Mouse (Mus musculus): ENCODE measurements at regions not wholly inside any gene's neighbourhood (a gene's known extent, or its start where the extent isn't known, plus 50 kb on each side); places are given as distances from the start of the nearest gene placed in this dataset.

DNA sequence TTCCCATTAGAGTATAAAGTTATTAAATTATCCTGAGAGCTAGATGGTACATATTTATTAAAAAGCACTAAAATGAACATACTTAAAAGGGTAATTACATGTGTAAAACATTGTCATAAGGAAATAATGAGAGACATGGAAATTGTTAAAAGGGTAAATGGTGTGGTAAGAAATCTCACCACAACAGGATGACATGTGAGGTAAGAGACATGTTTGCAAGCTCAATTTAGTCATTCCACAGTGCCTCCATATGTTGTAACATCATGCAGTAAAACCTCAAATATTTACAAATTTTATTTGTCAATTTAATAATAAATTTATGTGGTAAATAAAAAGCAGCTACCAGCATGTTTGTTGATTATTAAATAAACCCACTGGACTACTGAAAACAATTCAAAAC is 355.4 kb downstream of the 4930474N05Rik start:
- H3K4me1 ChIP-seq (replicated peaks) = no peaks in the 10 kb centered on the region
- H3K4me3 ChIP-seq = no peak overlapping the region
- H3K27ac ChIP-seq = no peak overlapping the region
- H3K9me3 ChIP-seq = no peaks in the 10 kb centered on the region
- H3K36me3 ChIP-seq = no peaks in the 10 kb centered on the region
- no peaks in the 10 kb centered on the region for H3K27me3 ChIP-seq (ENCODE audit: insufficient read depth, poor library complexity, severe bottlenecking)
- DNase-seq (ENCODE audit: low spot score) = no peak

DNA sequence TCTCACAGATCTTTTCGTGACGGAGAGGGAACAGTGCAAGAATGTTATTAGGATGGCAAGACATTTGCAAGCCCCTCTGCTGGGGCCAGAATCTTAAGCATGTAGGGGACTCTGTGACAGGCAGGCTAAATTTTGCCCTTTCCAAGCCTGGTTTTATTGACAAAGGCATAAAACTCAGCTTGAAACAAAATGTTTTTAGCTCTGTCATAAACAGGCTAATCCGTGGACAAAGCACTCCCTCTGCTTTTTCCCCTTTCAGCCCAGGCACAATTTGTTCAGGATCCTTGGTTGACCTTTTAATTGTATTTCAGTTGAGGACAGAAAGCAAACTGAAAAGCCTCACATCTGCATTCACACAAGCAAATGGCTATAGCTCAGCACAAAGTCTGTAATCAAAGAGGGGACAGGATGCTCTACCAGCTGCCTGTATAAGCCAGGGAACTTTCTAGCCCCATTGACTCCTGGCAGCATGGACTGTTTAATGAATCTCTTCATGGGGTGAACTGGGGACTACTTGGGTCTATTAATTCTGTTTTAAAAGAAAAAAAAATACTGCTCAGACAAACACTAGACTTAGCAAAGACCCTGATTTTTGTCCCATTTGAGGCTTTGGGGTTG is 320.0 kb downstream of the 4930474N05Rik start:
- H3K4me3 ChIP-seq = no peak overlapping the region
- no peak overlapping the region for H3K27ac ChIP-seq
- peaks cover 12% of the 10 kb centered on the region for H3K4me1 ChIP-seq (replicated peaks)
- DNase-seq (ENCODE audit: low spot score) = peak; percentile 3
- no peaks in the 10 kb centered on the region for H3K9me3 ChIP-seq
- H3K36me3 ChIP-seq = no peaks in the 10 kb centered on the region
- no peaks in the 10 kb centered on the region for H3K27me3 ChIP-seq (ENCODE audit: insufficient read depth, poor library complexity, severe bottlenecking)
- WGBS = 52% methylated on average over 3 of the region's 3 CpGs

DNA sequence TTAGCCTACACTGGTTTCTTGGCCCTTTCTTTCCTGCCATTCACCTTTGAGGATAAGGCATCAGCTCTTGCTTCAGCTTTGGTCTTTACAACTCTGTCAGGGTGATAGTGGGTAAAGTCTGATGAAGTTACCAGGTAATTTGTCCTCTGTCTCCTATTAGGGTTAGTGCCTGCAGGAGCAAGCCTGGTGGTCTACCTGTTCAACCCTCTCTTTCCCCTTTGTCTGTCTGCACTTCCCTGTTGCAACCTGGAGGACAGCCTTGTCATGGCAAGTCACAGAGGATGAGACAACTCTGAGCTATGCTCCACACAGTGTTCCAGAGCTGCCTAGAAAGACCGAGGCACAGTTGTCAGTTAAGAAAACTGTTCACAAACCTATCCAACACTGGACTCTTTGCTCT is 319.5 kb downstream of the 4930474N05Rik start:
- Histone ChIP-seq H3K4me1 (replicated peaks) (peaks cover 12% of the 10 kb centered on the region), H3K9me3 (no peaks in the 10 kb centered on the region), H3K36me3 (no peaks in the 10 kb centered on the region), H3K4me3 (no peak overlapping the region), H3K27me3 (ENCODE audit: insufficient read depth, poor library complexity, severe bottlenecking) (no peaks in the 10 kb centered on the region), H3K27ac (no peak overlapping the region)
- no peak for DNase-seq (ENCODE audit: low spot score)
- 69% methylated on average over 1 of the region's 1 CpGs for WGBS

All from hindbrain, embryonic 10.5 days (tissue).